Mouse (Mus musculus) adrenal gland, postnatal 4 days (tissue): ENCODE data around the gene Nrp2. TPM values are rescaled to one million over a fixed set of nuclear protein-coding genes. Genes with fewer than 3 reads are reported as not detected.

Experiments
- DNase-seq, 2 experiments: peaks; one replicate each; pipeline ENCODE4 v3.0.0; 2021 to 2022; ENCODE audit warnings: low spot score in 2 of 2, mixed read lengths in 2 of 2
- total RNA-seq, 2 experiments: library from RNA; stranded (reverse); gene quantifications; 2 replicates each; pipeline ENCODE4 v1.2.3; 2021

Gene Nrp2
- total RNA-seq, 2 experiments from 2014 or later = 42.5 to 51.6 TPM

- DNase-seq = no peak
Observed at GRCm38 (mm10) chr1:62750408-62751008, 47.4 kb downstream of the Nrp2 start.

GRCm38 (mm10) chr1:62751011-62752006, 48.2 kb downstream of the Nrp2 start:
- DNase-seq = no peak

- DNase-seq = no peak
Observed at GRCm38 (mm10) chr1:62752055-62752454, 49.0 kb downstream of the Nrp2 start.

GRCm38 (mm10) chr1:62752661-62753333, 49.7 kb downstream of the Nrp2 start:
- DNase-seq = no peak

- no peak for DNase-seq
Observed at GRCm38 (mm10) chr1:62754066-62754835, 51.2 kb downstream of the Nrp2 start.

- DNase-seq = no peak
Observed at GRCm38 (mm10) chr1:62760086-62760485, 57.0 kb downstream of the Nrp2 start.

GRCm38 (mm10) chr1:62760565-62760964, 57.5 kb downstream of the Nrp2 start:
- DNase-seq = no peak

- no peak for DNase-seq
Observed at GRCm38 (mm10) chr1:62763779-62764178, 60.7 kb downstream of the Nrp2 start.

- DNase-seq = no peak
Observed at GRCm38 (mm10) chr1:62765171-62765570, 62.1 kb downstream of the Nrp2 start.

- no peak for DNase-seq
Observed at GRCm38 (mm10) chr1:62766766-62767165, 63.7 kb downstream of the Nrp2 start.

GRCm38 (mm10) chr1:62767611-62768010, 64.5 kb downstream of the Nrp2 start:
- DNase-seq = no peak

- DNase-seq = no peak
Observed at GRCm38 (mm10) chr1:62770576-62770975, 67.5 kb downstream of the Nrp2 start.

GRCm38 (mm10) chr1:62772391-62772790, 69.3 kb downstream of the Nrp2 start:
- no peak for DNase-seq

- no peak for DNase-seq
Observed at GRCm38 (mm10) chr1:62773105-62773920, 70.2 kb downstream of the Nrp2 start.

GRCm38 (mm10) chr1:62773921-62774191, 70.8 kb downstream of the Nrp2 start:
- DNase-seq = no peak

- no peak for DNase-seq
Observed at GRCm38 (mm10) chr1:62774288-62775218, 71.5 kb downstream of the Nrp2 start.

- no peak for DNase-seq
Observed at GRCm38 (mm10) chr1:62777320-62778235, 74.5 kb downstream of the Nrp2 start.

- DNase-seq = no peak
Observed at GRCm38 (mm10) chr1:62778910-62779309, 75.8 kb downstream of the Nrp2 start.
